Mouse (Mus musculus): ENCODE results near the gene Phlpp1.

DNA sequence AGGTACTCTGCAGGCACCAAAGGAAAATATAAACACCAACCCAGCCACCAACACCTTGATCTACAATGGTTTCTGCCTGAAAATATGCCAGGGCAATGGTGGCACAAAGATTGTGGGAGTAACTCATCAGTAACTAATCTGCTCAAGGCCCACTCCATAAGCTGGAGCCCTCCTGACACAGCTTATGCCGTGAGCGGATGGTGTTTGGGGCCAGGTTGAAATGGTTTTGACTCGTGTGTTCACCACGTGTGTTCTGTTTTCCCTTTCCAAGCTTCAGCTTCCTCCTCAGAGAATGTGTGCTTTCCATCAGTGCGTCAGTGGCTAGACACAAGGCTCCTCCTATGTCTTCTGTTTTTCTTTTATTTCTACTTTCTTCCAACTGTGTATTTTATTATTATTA, 37.0 kb downstream of the Phlpp1 start:
- TF ChIP-seq CTCF (IDR thresholded peaks at IDR 0.05; ENCODE audit: insufficient read depth, low read depth, low read length) (no peak), POLR2A (IDR thresholded peaks at IDR 0.05; ENCODE audit: insufficient read depth, low read depth, low read length) (no peak)
